Mouse (Mus musculus) skeletal muscle tissue, adult 2 months (tissue): ENCODE data around the gene Fmnl2.

Experiments used
- DNase-seq: peaks from one replicate; pipeline ENCODE4 v3.0.0-alpha.2; 2012; ENCODE audit warnings: low read depth, low spot score

Fmnl2 gene

DNA sequence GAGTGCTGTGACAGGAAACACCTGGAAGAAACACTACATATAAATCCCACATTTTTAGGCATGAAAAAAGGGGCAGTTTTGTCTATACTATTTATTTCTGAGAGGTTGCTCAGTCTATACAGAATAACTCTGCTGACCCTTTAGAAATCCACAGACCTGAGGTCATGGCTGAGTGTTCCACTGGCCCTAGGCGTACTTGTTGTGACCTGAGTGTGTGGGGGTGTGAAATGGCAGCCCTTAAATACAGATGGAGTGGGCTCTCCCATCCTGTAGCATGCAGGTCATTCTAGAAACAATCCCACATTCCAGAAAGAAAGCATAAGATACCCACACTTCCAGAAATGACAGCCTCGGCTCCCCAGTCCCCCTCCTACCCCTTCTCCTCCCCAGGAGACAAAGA, 180.6 kb downstream of the Fmnl2 start:
- no peak for DNase-seq

DNA sequence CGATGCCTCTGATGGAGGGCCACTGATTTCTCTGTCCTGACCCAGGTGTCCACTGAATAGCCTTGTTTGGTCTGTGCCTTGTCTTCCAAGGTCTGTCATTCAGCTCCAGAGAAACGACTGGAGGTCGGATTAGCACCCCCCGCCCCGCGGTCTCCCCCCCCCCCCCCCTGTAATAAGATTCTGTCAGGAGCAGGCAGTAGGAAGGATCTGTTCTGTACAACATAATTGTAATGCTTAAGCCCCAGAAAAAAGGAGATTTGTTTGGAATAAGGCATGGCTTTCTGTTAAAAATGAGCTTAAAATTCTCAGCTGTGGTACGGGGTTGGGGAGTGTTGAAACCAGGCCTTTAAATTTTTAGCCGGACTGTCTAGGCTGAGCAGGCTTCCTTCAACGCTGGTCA, 181.1 kb downstream of the Fmnl2 start:
- DNase-seq: no peak

DNA sequence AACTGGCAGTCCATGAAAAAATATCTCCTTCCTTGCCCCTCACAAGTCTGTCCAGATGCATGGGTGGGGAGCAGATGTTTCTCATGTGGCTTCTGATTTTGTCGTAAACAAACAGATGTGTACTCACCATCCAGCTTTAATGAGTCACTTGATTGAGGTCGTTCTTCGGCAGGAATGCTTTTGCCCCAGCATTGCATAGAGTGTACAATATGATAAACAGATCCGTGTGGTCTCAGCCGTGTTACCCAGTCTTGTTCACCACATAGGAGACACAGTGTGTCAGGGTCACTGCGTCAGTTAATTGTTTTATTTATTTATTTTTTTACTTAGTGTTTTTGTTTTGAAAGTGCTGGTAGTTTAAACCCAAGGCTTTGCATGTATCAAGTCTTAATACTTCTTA, 189.4 kb downstream of the Fmnl2 start:
- DNase-seq: no peak

DNA sequence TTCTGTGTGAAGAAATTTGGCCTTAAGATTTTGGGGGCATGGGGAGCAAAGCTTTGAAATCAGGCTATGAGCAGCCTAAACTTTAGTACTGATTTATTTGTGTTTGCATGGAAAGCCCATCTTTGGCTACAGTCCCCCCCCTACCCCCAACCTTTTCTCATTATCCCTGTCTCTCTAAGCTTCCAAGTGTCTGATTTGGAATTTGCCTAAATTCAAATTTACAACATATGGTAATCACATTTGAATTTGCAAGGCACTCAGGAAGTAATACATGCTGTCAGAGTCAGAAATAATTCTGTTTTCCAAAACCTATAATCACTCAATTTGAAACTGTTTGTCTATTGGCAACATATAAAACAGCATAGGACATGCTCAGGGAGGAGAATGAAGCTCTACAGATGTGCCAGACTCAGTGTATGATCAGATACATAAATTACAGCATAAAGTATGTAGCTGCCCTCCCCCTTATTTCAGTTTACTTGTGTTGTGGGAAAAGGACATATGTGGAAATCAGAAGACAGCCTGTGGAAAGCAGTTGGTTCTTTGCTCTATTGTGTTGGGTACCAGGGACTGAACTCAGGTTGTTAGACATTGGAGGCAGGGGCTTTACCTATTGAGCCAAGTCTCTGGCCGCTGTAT, 190.2 kb downstream of the Fmnl2 start:
- DNase-seq: no peak

DNA sequence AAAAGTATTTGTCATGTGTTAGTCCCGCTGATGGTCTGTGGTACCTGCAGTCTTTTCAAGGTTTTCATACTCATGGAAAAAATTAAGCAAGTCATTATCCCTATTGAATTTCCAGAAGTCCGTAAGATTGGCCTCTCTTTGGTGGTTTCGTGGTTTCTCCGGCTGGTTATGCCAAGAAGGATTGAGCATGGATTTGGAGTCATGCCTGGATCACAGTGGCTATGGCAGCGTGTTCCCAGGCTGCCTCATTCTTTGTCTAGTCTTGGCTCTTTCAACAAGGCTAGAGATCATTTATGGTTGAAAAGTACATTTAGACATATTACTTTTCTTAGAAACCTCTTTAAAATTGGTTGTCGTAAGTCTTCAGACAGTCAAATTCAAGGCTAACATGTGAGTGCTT, 192.7 kb downstream of the Fmnl2 start:
- no peak for DNase-seq

DNA sequence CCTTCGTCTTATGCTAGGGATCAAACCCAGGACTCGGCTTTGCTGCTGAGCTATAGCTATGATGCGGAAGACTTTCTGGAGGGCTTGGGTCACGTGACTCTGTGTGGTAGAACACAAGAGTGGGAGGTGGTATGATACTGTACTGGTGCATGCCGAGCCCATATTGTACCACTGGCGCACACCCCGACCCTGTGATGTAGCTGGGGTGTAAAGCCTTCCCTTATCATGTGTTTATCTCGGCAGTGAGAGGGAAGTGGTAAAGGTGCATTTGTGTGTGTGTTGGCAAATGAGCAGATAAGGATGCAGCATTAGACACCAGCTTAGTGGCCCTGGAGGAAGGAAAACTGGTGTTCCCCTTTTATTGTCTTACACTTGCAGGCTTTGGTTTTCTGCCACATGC, 193.8 kb downstream of the Fmnl2 start:
- DNase-seq: no peak

GRCm38 (mm10) chr2:53053714-53054113, 196.1 kb downstream of the Fmnl2 start:
- DNase-seq: no peak

DNA sequence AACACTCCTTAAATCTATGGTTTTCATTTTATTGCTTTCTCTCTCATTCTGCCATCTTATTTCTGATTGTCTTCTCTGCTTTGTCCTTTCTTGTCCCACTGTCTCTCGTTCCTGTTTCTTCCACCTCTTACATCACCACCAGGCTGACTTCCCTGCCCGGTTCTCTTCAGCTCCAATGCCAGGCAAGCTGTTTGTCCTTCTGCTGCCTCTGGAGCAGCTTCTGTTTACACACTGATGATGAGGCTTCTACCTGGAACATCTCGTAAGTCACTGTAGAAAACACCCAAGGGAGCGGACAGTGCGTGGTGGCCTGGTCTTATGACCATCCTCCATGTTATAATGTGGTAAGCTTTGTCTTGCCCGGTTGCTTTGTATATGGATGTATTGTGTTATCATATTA, 198.9 kb downstream of the Fmnl2 start:
- DNase-seq: no peak

DNA sequence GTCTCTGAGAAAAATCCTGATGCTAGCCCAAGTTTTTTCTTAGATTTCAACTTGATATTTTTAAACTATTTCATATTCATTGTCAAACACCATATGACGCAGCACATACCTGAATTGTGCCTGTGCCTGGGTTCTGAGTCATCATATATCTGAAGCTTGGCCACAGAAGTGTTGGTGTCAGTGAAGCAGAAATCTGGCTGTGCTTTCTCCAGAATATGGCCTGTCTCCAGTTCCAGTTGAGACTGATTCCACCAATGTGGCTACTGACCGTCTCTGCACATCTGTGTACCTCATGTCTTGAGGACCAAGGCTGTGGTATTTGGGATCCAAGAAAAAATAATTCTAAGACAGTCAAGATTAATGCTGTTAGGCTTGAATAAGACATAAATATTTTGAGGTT, 199.6 kb downstream of the Fmnl2 start:
- peak; percentile 51 for DNase-seq

DNA sequence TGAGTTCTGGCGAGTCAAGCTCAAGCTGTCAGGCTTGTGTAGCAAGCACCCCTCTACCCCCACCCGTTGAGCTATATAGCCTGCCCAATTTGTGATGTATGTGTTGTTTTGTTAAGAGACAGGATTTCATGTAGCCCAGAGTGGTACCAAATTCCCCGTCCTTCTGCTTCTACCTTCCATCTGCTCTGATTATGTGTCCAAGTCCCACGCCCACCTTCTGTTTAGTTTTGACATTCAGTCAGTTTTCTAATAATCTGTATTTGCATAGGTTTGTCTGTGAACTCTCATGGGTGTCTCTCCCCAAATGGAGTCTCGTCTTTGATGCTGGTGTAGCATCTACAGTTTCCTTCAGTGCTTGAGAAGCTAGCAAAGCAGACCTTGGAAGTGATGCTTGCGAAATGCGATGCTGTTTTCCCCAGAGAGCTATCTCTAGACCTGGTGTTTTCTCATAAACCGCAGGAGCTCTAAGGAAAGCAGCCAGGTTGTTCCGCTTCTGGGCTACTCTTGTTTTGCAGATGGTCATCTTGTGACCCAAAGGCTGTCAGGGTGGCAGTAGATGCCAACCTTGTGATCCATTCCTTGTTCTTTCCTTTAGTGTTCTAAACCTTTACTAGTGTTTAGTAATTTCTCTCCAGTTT, 203.8 kb downstream of the Fmnl2 start:
- no peak for DNase-seq

DNA sequence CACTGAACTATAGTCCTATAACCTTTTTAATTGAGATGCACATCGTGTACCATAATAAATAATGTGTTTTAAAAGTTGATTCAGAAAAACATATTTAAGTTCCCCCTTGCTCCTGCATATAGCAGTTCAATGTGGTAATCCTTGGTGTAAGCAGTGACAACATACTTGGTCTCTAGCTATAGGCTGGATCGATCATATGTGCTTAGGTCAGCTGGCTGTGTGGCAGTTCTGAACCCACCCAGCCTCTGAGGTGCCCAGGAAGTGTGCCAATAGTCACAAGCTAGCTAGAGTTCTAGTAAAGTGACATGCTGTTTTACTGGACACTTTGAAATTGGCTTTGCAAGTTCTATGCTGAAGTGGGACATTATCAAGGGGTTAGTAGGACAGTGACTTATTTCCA, 209.3 kb downstream of the Fmnl2 start:
- DNase-seq: no peak

- peak; percentile 74 for DNase-seq
Observed at GRCm38 (mm10) chr2:53070607-53071006, 212.9 kb downstream of the Fmnl2 start.

DNA sequence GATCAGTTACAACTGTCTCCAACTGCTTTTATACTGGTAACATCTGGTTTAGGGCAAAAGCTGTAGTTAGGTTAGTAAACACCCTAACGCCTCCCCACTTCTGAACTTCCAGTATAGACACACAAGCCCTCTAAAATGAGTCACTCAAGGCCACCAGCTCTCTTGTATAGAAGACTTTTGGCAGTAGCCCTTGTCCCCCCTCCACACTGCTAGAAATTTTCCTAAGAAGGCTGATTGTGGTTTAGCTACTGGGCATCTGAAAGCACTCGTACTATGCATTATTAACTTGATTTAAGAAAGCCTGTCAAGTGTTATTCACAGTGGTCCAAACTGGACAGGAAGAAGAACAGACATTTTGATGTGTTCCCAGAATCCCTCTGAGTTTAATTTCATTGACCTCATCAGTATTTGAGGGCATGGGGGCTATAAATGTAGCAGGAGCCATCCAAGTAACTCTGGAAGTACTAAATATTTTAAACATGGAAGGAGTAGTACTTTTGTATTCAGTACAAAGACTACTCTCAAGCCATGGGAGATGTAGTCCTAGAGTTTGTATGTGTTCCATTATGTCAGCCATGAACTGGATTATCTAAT, 222.1 kb downstream of the Fmnl2 start:
- no peak for DNase-seq

DNA sequence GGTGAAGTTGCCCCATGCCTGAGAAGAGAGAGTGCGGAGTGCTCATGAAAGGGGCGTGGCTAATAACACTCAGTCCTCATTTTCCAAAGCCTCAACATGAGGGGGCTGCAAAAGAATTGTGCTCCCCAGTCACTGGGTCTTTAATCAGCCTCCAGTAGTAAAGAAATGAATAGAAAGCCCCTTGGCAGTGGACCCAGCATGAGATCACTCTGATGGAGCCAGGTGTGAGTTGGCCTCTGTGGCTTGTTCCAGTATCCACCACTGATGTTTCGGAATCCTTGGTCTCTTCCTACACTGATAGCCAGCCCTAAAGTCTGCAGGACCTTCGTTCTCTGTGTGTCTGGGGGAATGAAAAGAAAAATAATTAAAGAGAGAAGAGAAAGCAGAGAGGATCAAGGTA, 224.4 kb downstream of the Fmnl2 start:
- DNase-seq: no peak

DNA sequence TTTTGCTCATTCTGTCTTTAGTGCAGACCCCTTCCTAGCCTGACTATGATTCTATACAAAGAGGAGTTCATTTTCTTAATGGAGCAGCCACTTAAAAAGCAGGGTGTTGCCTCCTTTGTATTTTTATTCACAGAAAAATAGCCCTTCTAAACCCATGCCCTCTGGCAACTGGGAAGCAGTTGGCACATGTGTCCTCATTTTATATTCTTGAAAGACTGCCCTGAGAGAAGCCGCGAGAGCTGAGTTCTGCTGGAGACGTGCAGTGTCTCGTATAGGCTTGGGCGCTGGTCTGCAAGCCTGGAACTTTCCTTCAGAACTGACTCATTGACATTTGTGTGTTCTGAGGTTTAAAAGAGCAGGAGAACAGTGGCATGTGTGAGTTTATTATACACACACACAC, 224.8 kb downstream of the Fmnl2 start:
- DNase-seq: no peak

GRCm38 (mm10) chr2:53083241-53083640, 225.6 kb downstream of the Fmnl2 start:
- DNase-seq: peak; percentile 15

DNA sequence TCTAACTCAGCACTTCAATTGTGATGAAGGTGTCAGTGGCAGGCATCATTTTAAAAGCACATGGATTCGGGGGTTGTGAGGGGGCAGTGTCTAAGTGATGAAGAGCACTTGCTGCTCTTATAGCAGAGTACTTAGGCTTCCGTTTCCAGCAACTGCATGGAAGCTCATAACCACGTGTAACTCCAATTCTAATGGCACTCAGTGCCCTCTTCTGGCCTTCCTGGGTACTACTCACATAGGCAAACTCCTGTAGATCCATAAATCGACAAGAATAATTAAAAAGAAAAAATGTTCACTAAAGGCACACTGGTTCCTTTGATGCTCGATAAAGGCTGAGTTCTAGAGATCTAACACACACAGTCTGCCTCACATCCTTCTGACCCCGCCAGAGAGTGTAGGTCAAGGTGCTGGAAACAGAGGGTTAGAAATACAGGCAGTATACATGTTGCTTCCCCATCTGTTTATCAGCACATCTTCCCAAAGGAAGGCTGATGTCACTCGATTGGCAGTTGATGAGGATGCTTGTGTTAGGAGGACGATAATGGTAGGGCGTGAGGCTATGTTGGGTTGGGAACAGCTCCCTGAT, 228.1 kb downstream of the Fmnl2 start:
- peak; percentile 27 for DNase-seq

- DNase-seq: no peak
Observed at GRCm38 (mm10) chr2:53088744-53089143, 231.1 kb downstream of the Fmnl2 start.

- no peak for DNase-seq
Observed at GRCm38 (mm10) chr2:53095031-53095430, 237.4 kb downstream of the Fmnl2 start.

DNA sequence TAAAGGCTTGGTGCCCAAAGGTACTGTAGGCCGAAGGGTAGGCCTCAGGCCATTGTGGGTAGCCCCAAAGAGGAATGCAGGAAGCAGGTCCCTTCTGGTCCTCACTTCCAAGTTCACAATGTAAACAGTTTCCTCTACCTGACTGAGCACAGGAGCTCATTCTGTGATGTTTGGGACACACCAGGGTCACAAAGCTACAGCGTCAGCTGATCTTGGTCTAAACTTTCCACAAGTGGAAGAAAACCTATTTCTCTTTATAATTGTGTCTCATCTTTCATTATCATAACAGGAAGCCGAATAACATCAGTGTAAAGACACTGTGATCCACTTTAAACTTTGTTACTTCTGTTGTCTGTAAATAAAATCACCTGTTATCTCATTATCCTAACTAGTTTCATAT, 237.8 kb downstream of the Fmnl2 start:
- DNase-seq: no peak

DNA sequence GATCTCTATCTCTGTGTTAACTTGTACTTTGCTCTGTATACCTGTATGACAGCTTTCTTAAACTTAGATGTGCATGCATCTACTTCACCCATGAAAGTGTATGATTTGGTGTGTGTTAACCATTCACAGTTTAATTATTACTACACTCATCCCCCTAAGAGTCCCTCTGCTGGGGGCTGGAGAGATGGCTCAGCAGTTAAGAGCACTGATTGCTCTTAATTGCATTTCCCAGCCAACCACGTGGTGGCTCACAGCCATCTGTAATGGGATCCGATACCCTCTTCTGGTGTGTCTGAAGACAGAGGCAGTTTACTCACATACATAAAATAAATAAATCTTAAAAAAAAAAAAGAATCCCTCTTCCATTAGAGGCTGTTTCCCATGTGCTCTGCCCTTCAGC, 242.4 kb downstream of the Fmnl2 start:
- no peak for DNase-seq

- no peak for DNase-seq
Observed at GRCm38 (mm10) chr2:53101885-53102740, 244.5 kb downstream of the Fmnl2 start.
